Mouse (Mus musculus) liver, embryonic 14.5 days (tissue): ENCODE data around the gene Iqub. TPM values are rescaled to one million over a fixed set of nuclear protein-coding genes. Genes with fewer than 3 reads are reported as not detected.

Experiments used
- ATAC-seq: fragments of 200-750 bp; cut with Nextera tagmentation; 2 replicates; pipeline ENCODE4 v1.8.0; 2017; ENCODE audit warnings: moderate number of reproducible peaks, mild to moderate bottlenecking, moderate library complexity; ENCODE audit not compliant: insufficient read depth
- DNase-seq, 3 experiments: peaks; one replicate each; pipeline ENCODE4 v3.0.0-alpha.2; 2012 to 2013; ENCODE audit warnings: low read depth in 3 of 3, low spot score in 3 of 3
- H3K27ac ChIP-seq: fragments of 300-500 bp; sonication (generic); 2 replicates; pipeline ENCODE4 v1.5.1; 2014; ENCODE audit warnings: moderate library complexity, mild to moderate bottlenecking, control low read depth, inconsistent platforms
- H3K27me3 ChIP-seq: fragments of 300-500 bp; sonication (generic); 2 replicates; pipeline ENCODE4 v1.6.1; 2014; ENCODE audit warnings: mild to moderate bottlenecking, low read length, moderate library complexity; ENCODE audit not compliant: control insufficient read depth, insufficient read depth
- H3K36me3 ChIP-seq: fragments of 300-500 bp; sonication (generic); replicated peaks from 2 replicates; pipeline ENCODE4 v1.6.1; 2014; ENCODE audit warnings: low read depth; ENCODE audit not compliant: control insufficient read depth, insufficient read depth
- H3K4me1 ChIP-seq, 2 experiments: fragments of 200-500 bp in 1 of 2; fragments of 300-500 bp in 1 of 2; sonication (generic) in 1 of 2; replicated peaks; 2 replicates each; pipeline ENCODE4 v1.6.1; 2012 to 2014; ENCODE audit warnings: antibody characterized with exemption in 1 of 2, inconsistent platforms in 1 of 2, low read length in 1 of 2; ENCODE audit not compliant: control insufficient read depth in 2 of 2, insufficient read depth in 2 of 2
- H3K4me2 ChIP-seq: fragments of 300-500 bp; sonication (generic); 2 replicates; pipeline ENCODE4 v1.6.1; 2014; ENCODE audit warnings: low read depth, mild to moderate bottlenecking, control low read depth, moderate library complexity
- H3K4me3 ChIP-seq, 2 experiments: fragments of 200-500 bp in 1 of 2; fragments of 300-500 bp in 1 of 2; sonication (generic) in 1 of 2; 2 replicates each; pipeline ENCODE4 v1.5.1; 2012 to 2014; ENCODE audit warnings: low read depth in 2 of 2, low read length in 2 of 2, mild to moderate bottlenecking in 2 of 2, control low read depth in 1 of 2, inconsistent platforms in 1 of 2, moderate library complexity in 1 of 2; ENCODE audit not compliant: insufficient read depth in 1 of 2
- H3K9ac ChIP-seq: fragments of 300-500 bp; sonication (generic); replicated peaks from 2 replicates; pipeline ENCODE4 v1.6.1; 2014; ENCODE audit warnings: mild to moderate bottlenecking, control low read depth, moderate library complexity
- H3K9me3 ChIP-seq: fragments of 300-500 bp; sonication (generic); 2 replicates; pipeline ENCODE4 v1.6.1; 2016; ENCODE audit warnings: low read length, mixed read lengths; ENCODE audit not compliant: control insufficient read depth
- CTCF ChIP-seq: IDR thresholded peaks from 2 replicates; pipeline ENCODE4 v1.5.1; 2016; ENCODE audit warnings: antibody characterized with exemption, low read depth, control low read depth
- EP300 ChIP-seq: IDR thresholded peaks from 2 replicates; pipeline ENCODE4 v1.6.1; 2016; ENCODE audit warnings: antibody characterized with exemption, low read depth
- WGBS: fragments of 180-500 bp; shearing (Covaris S2); extraction: QIAGEN DNeasy Blood & Tissue Kit; methylation state at CpG from one replicate; pipeline ENCODE4 v1.1.7; 2014; ENCODE audit not compliant: insufficient replicate concordance; 5-methylcytosine and 5-hydroxymethylcytosine counted together
- polyA plus RNA-seq, 2 experiments: library from polyadenylated mRNA; depleted of rRNA in 1 of 2; stranded (reverse) in 1 of 2; unstranded in 1 of 2; fragments of >200 nt; fragmentation: Nextera tagmentation in 1 of 2; extraction: Ambion mirVana in 1 of 2; gene quantifications; 2 replicates each; pipeline versions ENCODE4 v1.2.1 to v1.2.3; 2012 to 2014

The Iqub gene
- polyA plus RNA-seq (2012; rRNA removed) (0.01 TPM in 1 of 2 replicates, not detected in the other), polyA plus RNA-seq (2014; fragmentation: Nextera tagmentation; extraction: Ambion mirVana) (not detected in 2 replicates)

DNA sequence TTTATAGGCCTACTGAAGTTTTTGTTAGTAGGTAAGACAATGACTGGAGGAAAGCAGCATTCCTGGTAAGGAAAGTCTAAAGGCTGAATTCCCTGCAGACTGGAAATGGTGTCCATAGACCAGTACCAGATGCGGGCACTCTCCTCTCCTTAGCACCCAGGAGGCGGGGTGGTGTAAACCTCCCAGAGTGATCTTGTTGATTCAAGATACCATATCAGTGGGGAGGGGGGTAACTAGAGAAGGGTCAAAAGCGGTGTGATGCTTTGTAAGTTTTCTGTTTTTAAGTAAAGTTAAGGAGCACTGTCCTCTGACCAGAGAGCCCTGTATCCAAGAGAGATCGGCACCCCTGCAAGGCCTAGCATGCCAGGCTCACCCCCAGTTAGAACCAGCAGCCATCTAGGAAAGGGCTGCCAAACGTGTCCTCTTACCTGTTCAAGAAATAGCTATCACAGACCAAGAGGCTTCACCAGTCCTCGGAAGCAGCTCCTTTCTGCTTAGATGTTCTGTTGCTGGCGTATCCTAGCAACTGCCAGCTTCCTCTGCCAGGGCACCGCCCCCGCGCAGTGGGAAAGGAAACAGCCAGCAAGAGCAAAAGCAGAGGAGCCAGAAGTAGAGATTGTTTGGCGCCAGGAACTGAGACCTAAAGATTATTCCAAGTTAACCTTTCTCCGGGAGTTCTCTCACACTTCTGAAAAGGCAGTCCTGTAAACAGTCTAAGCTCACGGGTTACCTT, at the start of gene Iqub:
Iqub (minus strand) TSS at position 516 of the 733 bp plus-strand sequence.
- no peak for DNase-seq
- H3K36me3 ChIP-seq: peaks cover 4% of the 10 kb centered on the region
- no peak for ATAC-seq
- 25% methylated on average over 13 of the region's 13 CpGs for WGBS
- no peaks in the 10 kb centered on the region for H3K27me3 ChIP-seq
- no peaks in the 10 kb centered on the region for H3K4me1 ChIP-seq
- no peaks in the 10 kb centered on the region for H3K9me3 ChIP-seq
- H3K4me3 ChIP-seq: no peak within 1 kb of the TSS
- no peak within 1 kb of the TSS for H3K4me2 ChIP-seq
- TF ChIP-seq CTCF (no peak), EP300 (no peak)
- no peak within 1 kb of the TSS for H3K27ac ChIP-seq
- H3K9ac ChIP-seq: no peak within 1 kb of the TSS

GRCm38 (mm10) chr6:24564081-24564480, 49.2 kb upstream of the Iqub start:
- Histone ChIP-seq H3K4me1 (no peaks in the 10 kb centered on the region), H3K9ac (no peak overlapping the region), H3K9me3 (no peaks in the 10 kb centered on the region), H3K36me3 (no peaks in the 10 kb centered on the region), H3K27ac (no peak overlapping the region), H3K4me3 (no peak overlapping the region), H3K27me3 (no peaks in the 10 kb centered on the region), H3K4me2 (no peak overlapping the region)
- no peak for DNase-seq
- ATAC-seq: no peak
- no peak for TF ChIP-seq CTCF
- TF ChIP-seq EP300: no peak
- WGBS: 62% methylated on average over 9 of the region's 9 CpGs

GRCm38 (mm10) chr6:24555488-24555887, 40.6 kb upstream of the Iqub start:
- TF ChIP-seq EP300 (no peak), CTCF (no peak)
- Histone ChIP-seq H3K27me3 (no peaks in the 10 kb centered on the region), H3K27ac (no peak overlapping the region), H3K9ac (no peak overlapping the region), H3K4me1 (no peaks in the 10 kb centered on the region), H3K9me3 (no peaks in the 10 kb centered on the region), H3K4me2 (no peak overlapping the region), H3K36me3 (no peaks in the 10 kb centered on the region), H3K4me3 (no peak overlapping the region)
- DNase-seq: no peak
- WGBS: 70% methylated on average over 2 of the region's 2 CpGs
- ATAC-seq: no peak

- no peaks in the 10 kb centered on the region for H3K27me3 ChIP-seq
- no peaks in the 10 kb centered on the region for H3K4me1 ChIP-seq
- H3K27ac ChIP-seq: no peak overlapping the region
- ATAC-seq (no peak), DNase-seq (no peak)
- H3K4me2 ChIP-seq: no peak overlapping the region
- H3K9ac ChIP-seq: no peak overlapping the region
- TF ChIP-seq CTCF (no peak), EP300 (no peak)
- no peak overlapping the region for H3K4me3 ChIP-seq
- no peaks in the 10 kb centered on the region for H3K9me3 ChIP-seq
- H3K36me3 ChIP-seq: no peaks in the 10 kb centered on the region
- 57% methylated on average over 11 of the region's 11 CpGs for WGBS
Measured at GRCm38 (mm10) chr6:24554427-24555086, 39.7 kb upstream of the Iqub start.

DNA sequence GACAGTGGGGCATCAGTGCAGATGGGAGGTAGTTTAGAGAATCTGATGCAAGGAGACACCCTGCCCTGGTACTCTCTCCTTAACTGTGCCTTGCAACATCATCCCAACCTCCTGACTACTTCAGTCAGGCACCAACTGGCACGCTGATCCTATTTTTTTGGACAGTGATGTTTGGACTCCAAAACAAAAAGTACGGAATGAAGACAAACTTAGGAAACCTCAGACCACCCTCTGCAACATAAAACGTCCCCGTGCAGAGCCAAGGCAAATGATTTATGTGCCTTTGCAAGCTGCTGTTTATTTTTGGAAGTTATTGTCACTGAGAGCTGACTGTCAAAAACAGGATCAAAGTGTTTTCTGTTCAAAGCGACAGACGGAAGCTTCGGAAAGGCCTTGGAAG, 37.2 kb upstream of the Iqub start:
- Histone ChIP-seq H3K27ac (no peak overlapping the region), H3K4me3 (no peak overlapping the region), H3K9me3 (no peaks in the 10 kb centered on the region), H3K4me2 (no peak overlapping the region), H3K36me3 (no peaks in the 10 kb centered on the region), H3K4me1 (no peaks in the 10 kb centered on the region), H3K9ac (no peak overlapping the region), H3K27me3 (no peaks in the 10 kb centered on the region)
- TF ChIP-seq CTCF (no peak), EP300 (no peak)
- WGBS: 46% methylated on average over 7 of the region's 7 CpGs
- ATAC-seq (no peak), DNase-seq (no peak)
